In genomic region chr7:34313443-34313875, GRCm38 (mm10) we compare ENCODE assay signal across 8 mouse cellular contexts. TPM values are rescaled to one million over a fixed set of nuclear protein-coding genes. Genes with fewer than 3 reads are reported as not detected.
DNase-seq lines count a peak whose midpoint lies in the region; ATAC-seq lines count a peak whose summit lies in the region.

Gene 4931406P16Rik, minus strand, starts transcription at chr7:34313551.

- peak; percentile 94 for ATAC-seq in intestine, embryonic 14.5 days (replicated peaks; ENCODE audit: low FRiP score, low TSS enrichment, low read depth)

- H3K27ac ChIP-seq in intestine, embryonic 14.5 days (ENCODE audit: low read depth), result peak within 1 kb of the TSS; percentile 91

- H3K4me1 ChIP-seq in intestine, embryonic 14.5 days (replicated peaks; ENCODE audit: control insufficient read depth, insufficient read depth, low read length), result peaks cover 12% of the 10 kb centered on the region

- intact Hi-C loops in left cerebral cortex, postnatal 14 days (cut with DNase I), result loop anchor here (5.0 kb wide), 1 partner anchor 46 kb away; no protein-coding TSS in a partner anchor

- H3K27me3 ChIP-seq in intestine, embryonic 14.5 days (replicated peaks; ENCODE audit: control insufficient read depth, insufficient read depth, low read length), result no peaks in the 10 kb centered on the region

- H3K4me2 ChIP-seq in intestine, embryonic 14.5 days (ENCODE audit: low read length), result peak within 1 kb of the TSS; percentile 56

- H3K9me3 ChIP-seq in intestine, embryonic 14.5 days (ENCODE audit: control insufficient read depth, low read length), result no peaks in the 10 kb centered on the region

- H3K36me3 ChIP-seq in intestine, embryonic 14.5 days (ENCODE audit: control insufficient read depth, insufficient read depth, low read length), result no peaks in the 10 kb centered on the region

- peak within 1 kb of the TSS; percentile 81 for H3K4me3 ChIP-seq in intestine, embryonic 14.5 days (ENCODE audit: low read depth, low read length)

- peak; percentile 50 for DNase-seq in adipocyte (ENCODE audit: low spot score)
- DNase-seq in embryo, embryonic 10 days (ENCODE audit: low spot score), result peak; percentile 78
- peak; percentile 89 for DNase-seq in gastrocnemius, postnatal 25 days
- DNase-seq in intestine, embryonic 14.5 days (ENCODE audit: low spot score), result peak; percentile 95
- peak; percentile 77 to 87 for DNase-seq in left cerebral cortex, postnatal 14 days (ENCODE audit: low spot score in 2 of 2)
- DNase-seq in mesoderm, embryonic 11.5 days (ENCODE audit: low read depth, low spot score), result peak; percentile 90
- DNase-seq in right cerebral cortex, postnatal 36 days (ENCODE audit: low spot score in 2 of 2), result peak; percentile 73 to 78
- DNase-seq in yolk sac, embryonic 10.5 days (ENCODE audit: low spot score), result peak; percentile 89

- WGBS in intestine, embryonic 14.5 days, result 0% methylated on average over 37 of the region's 41 CpGs

- H3K9ac ChIP-seq in intestine, embryonic 14.5 days (ENCODE audit: low read length), result peak within 1 kb of the TSS; percentile 82

RNA-seq across cellular contexts. Expression of gene 4931406P16Rik, which starts in this region (rescaled TPM):
- total RNA-seq in gastrocnemius, postnatal 25 days (2021), result 10 to 100 TPM; 31.6 to 38.9 TPM
- 37.8 and 47.5 TPM in 2 replicates for polyA plus RNA-seq in intestine, embryonic 14.5 days (2014; fragmentation: Nextera tagmentation; extraction: Ambion mirVana)
- 10 to 100 TPM; 40.2 to 49.3 TPM for total RNA-seq in left cerebral cortex, postnatal 14 days (2021)

Comparison
In these comparisons a context has a peak if more than half of its experiments do, and no peak if none do; other contexts are left out.
1. Peak in every context shown above with its lines: DNase-seq, ATAC-seq, H3K4me3 ChIP-seq and H3K27ac ChIP-seq.